Mouse (Mus musculus): ENCODE results near the gene Tmem97. TPM values are rescaled to one million over a fixed set of nuclear protein-coding genes. Genes with fewer than 3 reads are reported as not detected.
"Not testable (repeated sequence)": the region's sequence is repeated elsewhere in the genome, so short reads cannot be mapped to it uniquely, and the experiment has no call there.

Tmem97 gene
- polyA plus RNA-seq, 1 experiment from 2014 or later: 47.3 TPM

DNA sequence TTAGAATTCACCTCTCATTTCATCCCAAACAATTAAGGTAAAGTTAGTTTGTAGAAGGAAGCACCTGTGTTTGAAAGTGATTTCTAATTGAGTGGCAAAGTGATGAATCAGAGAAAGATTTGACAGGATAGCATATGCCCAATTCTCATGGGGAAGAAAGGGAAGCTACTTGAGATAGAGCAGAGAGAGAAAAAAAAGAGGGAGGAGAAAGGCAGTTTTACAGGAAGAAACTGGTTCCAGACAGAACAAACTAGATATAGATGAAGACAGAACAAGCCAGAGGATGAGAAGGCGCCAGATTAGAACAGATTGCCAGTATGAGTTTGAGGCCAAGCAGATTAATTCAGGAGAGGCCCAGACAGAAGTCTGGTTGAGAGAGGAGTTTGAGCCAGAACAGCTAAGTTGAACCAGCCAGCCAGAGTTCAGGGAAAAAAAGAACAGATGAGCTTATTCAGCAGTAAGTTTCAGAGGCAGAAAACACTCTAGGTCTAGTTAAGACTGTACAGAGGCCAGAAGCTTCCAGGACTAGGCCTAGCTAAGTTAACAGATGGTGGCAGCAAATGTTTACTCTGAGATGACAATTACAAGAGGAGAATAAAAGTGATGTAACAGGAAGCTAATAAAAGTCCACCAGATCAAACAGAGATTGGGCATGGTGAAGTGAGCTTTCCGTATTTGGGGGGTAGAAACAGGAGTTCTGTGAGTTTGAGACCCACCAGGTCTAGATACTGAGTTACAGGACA is 2.7 kb downstream of the Tmem97 start:
- WGBS: 94% methylated on average over 2 of the region's 2 CpGs

DNA sequence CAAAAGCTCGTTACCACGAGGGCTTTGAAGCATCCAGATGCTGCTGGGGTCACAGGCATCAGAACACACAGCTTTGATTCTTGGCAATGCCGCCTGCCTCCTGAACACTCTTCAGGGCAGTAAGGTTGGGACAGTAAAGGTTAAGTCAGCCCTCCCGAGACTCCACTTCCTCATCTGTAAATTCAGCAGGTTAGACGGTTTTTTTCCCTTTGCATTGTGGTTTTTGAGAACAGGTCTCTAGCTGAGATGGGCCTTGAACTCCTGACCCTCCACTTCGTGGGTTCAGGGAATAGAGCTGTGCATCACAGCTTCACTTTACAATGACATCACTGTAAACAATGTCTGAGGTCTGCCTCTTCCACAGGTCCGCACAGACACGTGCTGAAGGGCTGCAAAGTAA is 5.4 kb downstream of the Tmem97 start:
- WGBS: 74% methylated on average over 8 of the region's 8 CpGs

More for the DNA sequence above, 2.7 kb downstream of the Tmem97 start:
- no peaks in the 10 kb centered on the region for H3K9me3 ChIP-seq (replicated peaks)
- no peak for ATAC-seq (ENCODE audit: low FRiP score)
- no peak overlapping the region for H3K4me3 ChIP-seq
- H3K4me1 ChIP-seq: peaks cover 24% of the 10 kb centered on the region
- H3K27me3 ChIP-seq: no peaks in the 10 kb centered on the region
- no peak overlapping the region; the same call in 1 of the 2 replicates for H3K4me2 ChIP-seq (replicated peaks)
- no peak overlapping the region for H3K9ac ChIP-seq
- H3K27ac ChIP-seq: 0 out of 2 replicates have a peak overlapping the region, but pooled peaks have one; percentile 4
- H3K36me3 ChIP-seq: peaks cover 16% of the 10 kb centered on the region

GRCm38 (mm10) chr11:78544449-78545111 is 6.0 kb downstream of the Tmem97 start:
- Histone ChIP-seq H3K27me3 (no peaks in the 10 kb centered on the region), H3K36me3 (peaks cover 43% of the 10 kb centered on the region), H3K4me1 (peaks cover 17% of the 10 kb centered on the region), H3K4me3 (no peak overlapping the region), H3K4me2 (replicated peaks) (no peak overlapping the region), H3K9me3 (replicated peaks) (no peaks in the 10 kb centered on the region), H3K27ac (no peak overlapping the region), H3K9ac (no peak overlapping the region)
- 96% methylated on average over 7 of the region's 7 CpGs for WGBS
- no peak for ATAC-seq (ENCODE audit: low FRiP score)

More for the DNA sequence above, 5.4 kb downstream of the Tmem97 start:
- no peak for ATAC-seq (ENCODE audit: low FRiP score)
- Histone ChIP-seq H3K27ac (no peak overlapping the region), H3K9me3 (replicated peaks) (no peaks in the 10 kb centered on the region), H3K9ac (no peak overlapping the region), H3K27me3 (no peaks in the 10 kb centered on the region), H3K4me2 (replicated peaks) (no peak overlapping the region), H3K4me3 (no peak overlapping the region), H3K4me1 (peaks cover 21% of the 10 kb centered on the region), H3K36me3 (peaks cover 37% of the 10 kb centered on the region)

GRCm38 (mm10) chr11:78540358-78540757 is 10.2 kb downstream of the Tmem97 start:
- Histone ChIP-seq H3K9ac (no peak overlapping the region), H3K9me3 (replicated peaks) (no peaks in the 10 kb centered on the region), H3K36me3 (peaks cover 53% of the 10 kb centered on the region), H3K27me3 (no peaks in the 10 kb centered on the region), H3K4me1 (peaks cover 15% of the 10 kb centered on the region), H3K4me3 (no peak overlapping the region), H3K27ac (no peak overlapping the region), H3K4me2 (replicated peaks) (no peak overlapping the region)
- WGBS: 95% methylated on average over 3 of the region's 3 CpGs
- ATAC-seq (ENCODE audit: low FRiP score): no peak

GRCm38 (mm10) chr11:78536690-78537084 is 13.9 kb downstream of the Tmem97 start:
- Histone ChIP-seq H3K9me3 (replicated peaks) (no peaks in the 10 kb centered on the region), H3K4me3 (peak overlapping the region; percentile 80), H3K4me2 (replicated peaks) (peak overlapping the region; percentile 88), H3K36me3 (peaks cover 33% of the 10 kb centered on the region), H3K9ac (peak overlapping the region; percentile 89), H3K27ac (peak overlapping the region; percentile 88), H3K27me3 (no peaks in the 10 kb centered on the region), H3K4me1 (peaks cover 25% of the 10 kb centered on the region)
- 2% methylated on average over 14 of the region's 14 CpGs for WGBS
- no peak for ATAC-seq (ENCODE audit: low FRiP score)

- Histone ChIP-seq H3K36me3 (peaks cover 29% of the 10 kb centered on the region), H3K4me2 (replicated peaks) (peak within 1 kb of the TSS; percentile 88), H3K27ac (peak within 1 kb of the TSS; percentile 92), H3K4me3 (peak within 1 kb of the TSS; percentile 80), H3K27me3 (no peaks in the 10 kb centered on the region), H3K9ac (peak within 1 kb of the TSS; percentile 89), H3K9me3 (replicated peaks) (no peaks in the 10 kb centered on the region), H3K4me1 (peaks cover 25% of the 10 kb centered on the region)
- under 1% methylated on average over 52 of the region's 52 CpGs for WGBS
- ATAC-seq (ENCODE audit: low FRiP score): peak; percentile 97
Observed at GRCm38 (mm10) chr11:78536080-78536689, 14.4 kb downstream of the Tmem97 start, which contains the start of the genes Tnfaip1 and Ift20. Gene Tnfaip1, minus strand, starts transcription at chr11:78536332. Gene Ift20, plus strand, starts transcription at chr11:78536361.

DNA sequence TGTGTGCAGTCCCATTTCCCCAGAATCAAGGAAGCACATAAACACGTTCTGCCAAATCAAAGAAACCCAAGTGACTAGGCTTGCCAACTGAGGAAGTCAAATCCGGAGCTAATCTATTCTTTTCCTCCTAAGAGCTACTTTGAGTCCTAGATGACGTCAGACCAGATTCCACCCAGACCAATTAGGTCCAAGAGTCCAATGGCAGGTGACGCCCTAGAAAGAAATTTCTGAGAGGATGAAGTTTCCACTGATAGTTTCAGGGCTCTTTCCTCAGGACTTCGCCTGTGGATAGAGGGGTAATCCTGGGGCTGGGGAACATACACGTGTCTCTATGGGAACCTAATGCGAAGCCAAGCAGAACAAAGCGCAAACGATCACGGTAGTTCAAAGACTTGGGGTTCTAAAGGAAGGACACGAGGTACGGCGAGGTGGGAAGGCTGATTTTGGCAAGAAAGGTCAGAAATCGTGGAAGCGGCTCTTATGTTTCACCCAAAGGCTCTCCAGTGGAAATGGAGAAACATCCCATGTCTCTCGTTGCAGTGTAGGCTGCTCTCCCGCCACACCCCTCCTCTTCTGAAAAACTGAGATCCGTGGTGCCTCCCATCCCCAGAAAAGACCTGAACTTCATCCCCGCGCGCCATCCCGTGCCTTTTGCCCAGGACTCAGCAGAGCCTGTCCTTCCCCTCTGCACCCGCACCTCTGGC is 15.0 kb downstream of the Tmem97 start:
- peak overlapping the region; percentile 77 for H3K9ac ChIP-seq
- H3K9me3 ChIP-seq (replicated peaks): no peaks in the 10 kb centered on the region
- H3K4me2 ChIP-seq (replicated peaks): peak overlapping the region; percentile 76
- peaks cover 23% of the 10 kb centered on the region for H3K36me3 ChIP-seq
- H3K27ac ChIP-seq: peak overlapping the region; percentile 92
- ATAC-seq (ENCODE audit: low FRiP score): peak; percentile 20
- no peaks in the 10 kb centered on the region for H3K27me3 ChIP-seq
- WGBS: under 1% methylated on average over 23 of the region's 23 CpGs
- H3K4me3 ChIP-seq: peak overlapping the region; percentile 80
- H3K4me1 ChIP-seq: peaks cover 25% of the 10 kb centered on the region

DNA sequence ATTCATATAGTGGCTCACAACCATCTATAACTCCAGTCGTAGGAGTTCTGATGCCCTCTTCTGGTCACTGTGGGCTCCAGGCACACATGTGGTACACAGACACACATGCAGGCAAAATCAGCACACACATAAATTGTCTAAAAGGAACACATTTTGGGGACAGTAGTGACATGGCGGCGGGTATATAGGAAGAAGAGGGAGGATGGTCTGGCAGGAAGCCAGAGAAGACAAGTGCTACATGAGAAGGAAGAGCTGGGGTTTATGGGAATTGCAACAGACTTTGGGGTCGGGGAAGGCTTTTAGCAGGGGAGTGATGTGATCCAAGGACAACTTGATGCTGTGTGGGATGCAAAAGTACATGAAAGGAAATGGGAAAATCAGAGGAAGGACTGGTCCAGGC is 16.1 kb downstream of the Tmem97 start:
- peaks cover 25% of the 10 kb centered on the region for H3K4me1 ChIP-seq
- H3K27ac ChIP-seq: no peak overlapping the region
- WGBS: 92% methylated on average over 4 of the region's 4 CpGs
- peak overlapping the region; percentile 80; the same call in 1 of the 2 replicates for H3K4me3 ChIP-seq
- no peak overlapping the region for H3K9ac ChIP-seq
- peaks cover 21% of the 10 kb centered on the region for H3K36me3 ChIP-seq
- H3K4me2 ChIP-seq (replicated peaks): peak overlapping the region; percentile 76
- H3K9me3 ChIP-seq (replicated peaks): no peaks in the 10 kb centered on the region
- H3K27me3 ChIP-seq: no peaks in the 10 kb centered on the region
- no peak for ATAC-seq (ENCODE audit: low FRiP score)

GRCm38 (mm10) chr11:78531515-78531914 is 19.1 kb downstream of the Tmem97 start:
- H3K4me2 ChIP-seq (replicated peaks); H3K27me3 ChIP-seq; ATAC-seq (ENCODE audit: low FRiP score); H3K9me3 ChIP-seq (replicated peaks); H3K27ac ChIP-seq; H3K9ac ChIP-seq; H3K4me3 ChIP-seq: not testable (repeated sequence)
- H3K4me1 ChIP-seq: peaks cover 12% of the 10 kb centered on the region
- peaks cover 38% of the 10 kb centered on the region for H3K36me3 ChIP-seq
- 93% methylated on average over 10 of the region's 10 CpGs for WGBS

DNA sequence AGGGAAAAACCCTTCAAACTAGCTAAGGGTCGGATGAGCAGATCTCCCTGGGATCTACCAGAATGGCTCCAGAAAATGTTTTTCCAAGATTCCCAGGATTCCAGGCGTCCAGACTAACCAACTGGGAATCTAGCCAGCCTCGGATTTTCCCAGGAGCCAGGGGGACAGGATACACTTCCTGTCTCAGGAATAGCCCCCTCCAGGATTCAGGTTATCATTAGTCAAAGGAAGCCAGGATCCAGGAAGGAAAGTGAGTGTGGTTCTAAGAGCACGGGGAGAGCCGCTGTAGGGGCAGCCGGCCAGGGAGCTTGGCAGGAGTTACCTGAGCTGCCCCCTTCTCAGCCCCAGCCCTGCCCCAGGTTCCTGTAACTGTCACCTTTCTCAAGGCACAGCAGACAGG is 19.5 kb downstream of the Tmem97 start:
- 81% methylated on average over 6 of the region's 6 CpGs for WGBS
- no peak for ATAC-seq (ENCODE audit: low FRiP score)

GRCm38 (mm10) chr11:78530001-78530400 is 20.6 kb downstream of the Tmem97 start:
- H3K4me2 ChIP-seq (replicated peaks): no peak overlapping the region
- H3K27ac ChIP-seq: no peak overlapping the region
- no peak overlapping the region for H3K9ac ChIP-seq
- H3K27me3 ChIP-seq: no peaks in the 10 kb centered on the region
- H3K9me3 ChIP-seq (replicated peaks): no peaks in the 10 kb centered on the region
- no peak overlapping the region for H3K4me3 ChIP-seq
- peaks cover 53% of the 10 kb centered on the region for H3K36me3 ChIP-seq
- 94% methylated on average over 12 of the region's 12 CpGs for WGBS
- peaks cover 6% of the 10 kb centered on the region for H3K4me1 ChIP-seq
- ATAC-seq (ENCODE audit: low FRiP score): no peak

More for the DNA sequence above, 19.5 kb downstream of the Tmem97 start:
- H3K27ac ChIP-seq: no peak overlapping the region
- no peaks in the 10 kb centered on the region for H3K9me3 ChIP-seq (replicated peaks)
- no peak overlapping the region for H3K4me2 ChIP-seq (replicated peaks)
- no peak overlapping the region for H3K9ac ChIP-seq
- peaks cover 12% of the 10 kb centered on the region for H3K4me1 ChIP-seq
- H3K4me3 ChIP-seq: no peak overlapping the region
- H3K36me3 ChIP-seq: peaks cover 42% of the 10 kb centered on the region
- H3K27me3 ChIP-seq: no peaks in the 10 kb centered on the region

DNA sequence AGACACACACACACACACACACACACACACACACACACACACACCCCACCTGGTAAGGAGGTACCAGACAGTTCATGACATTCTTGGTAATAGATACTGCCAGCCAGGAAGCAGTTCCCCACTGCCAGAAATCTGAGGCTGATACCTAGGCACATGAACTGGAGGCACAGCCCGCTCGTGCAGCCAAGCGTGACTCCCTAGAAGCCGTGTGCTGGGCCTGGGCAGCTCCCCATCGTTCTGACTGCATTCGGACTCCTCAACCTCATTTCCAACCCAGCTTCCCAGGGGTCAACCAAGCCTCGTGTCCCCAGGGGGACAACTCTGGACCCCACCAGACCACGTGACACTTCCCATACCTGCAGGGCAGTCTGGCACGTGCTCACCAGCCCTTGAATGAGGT is 21.9 kb downstream of the Tmem97 start:
- H3K9me3 ChIP-seq (replicated peaks): no peaks in the 10 kb centered on the region
- no peak overlapping the region for H3K9ac ChIP-seq
- peaks cover 66% of the 10 kb centered on the region for H3K36me3 ChIP-seq
- no peak for ATAC-seq (ENCODE audit: low FRiP score)
- H3K4me2 ChIP-seq (replicated peaks): no peak overlapping the region
- H3K4me1 ChIP-seq: no peaks in the 10 kb centered on the region
- no peak overlapping the region for H3K27ac ChIP-seq
- H3K27me3 ChIP-seq: no peaks in the 10 kb centered on the region
- no peak overlapping the region for H3K4me3 ChIP-seq
- WGBS: 83% methylated on average over 9 of the region's 9 CpGs

All from hindbrain, embryonic 12.5 days (tissue).